Mouse (Mus musculus) hindbrain, postnatal 0 days (tissue): ENCODE measurements around the gene Ddx43. TPM values are rescaled to one million over a fixed set of nuclear protein-coding genes. Genes with fewer than 3 reads are reported as not detected.
"Not testable (repeated sequence)": the region's sequence is repeated elsewhere in the genome, so short reads cannot be mapped to it uniquely, and the experiment has no call there.

ENCODE experiments used
- ATAC-seq: fragments of 200-750 bp; cut with Nextera tagmentation; 2 replicates; pipeline ENCODE4 v1.8.0; 2017; ENCODE audit warnings: mild to moderate bottlenecking, moderate TSS enrichment, moderate library complexity
- DNase-seq: peaks from one replicate; pipeline ENCODE4 v3.0.0-alpha.2; 2015; ENCODE audit warnings: low spot score
- H3K27ac ChIP-seq: fragments of 300-500 bp; sonication (generic); 2 replicates; pipeline ENCODE4 v1.5.1; 2014; ENCODE audit warnings: mild to moderate bottlenecking
- H3K27me3 ChIP-seq: fragments of 300-500 bp; sonication (generic); 2 replicates; pipeline ENCODE4 v1.6.1; 2014; ENCODE audit warnings: low read length, mixed read lengths; ENCODE audit not compliant: insufficient read depth
- H3K36me3 ChIP-seq: fragments of 300-500 bp; sonication (generic); 2 replicates; pipeline ENCODE4 v1.6.1; 2014; ENCODE audit warnings: low read length, mixed read lengths; ENCODE audit not compliant: insufficient read depth
- H3K4me1 ChIP-seq: fragments of 300-500 bp; sonication (generic); 2 replicates; pipeline ENCODE4 v1.6.1; 2014; ENCODE audit warnings: antibody characterized with exemption, low read length, mixed read lengths; ENCODE audit not compliant: insufficient read depth
- H3K4me2 ChIP-seq: fragments of 300-500 bp; sonication (generic); 2 replicates; pipeline ENCODE4 v1.6.1; 2014; ENCODE audit warnings: low read depth, mild to moderate bottlenecking, low read length, moderate library complexity, mixed read lengths
- H3K4me3 ChIP-seq: fragments of 300-500 bp; sonication (generic); 2 replicates; pipeline ENCODE4 v1.5.1; 2014; ENCODE audit warnings: low read length
- H3K9ac ChIP-seq: fragments of 300-500 bp; sonication (generic); replicated peaks from 2 replicates; pipeline ENCODE4 v1.6.1; 2014; ENCODE audit warnings: mild to moderate bottlenecking, low read length, moderate library complexity, mixed read lengths
- H3K9me3 ChIP-seq: fragments of 300-500 bp; sonication (generic); 2 replicates; pipeline ENCODE4 v1.6.1; 2016; ENCODE audit warnings: low read length, mixed read lengths
- CTCF ChIP-seq: IDR thresholded peaks from 2 replicates; pipeline ENCODE4 v1.5.1; 2016; ENCODE audit warnings: antibody characterized with exemption, control low read depth, low read depth
- WGBS: fragments of 180-500 bp; shearing (Covaris S2); extraction: QIAGEN DNeasy Blood & Tissue Kit; methylation state at CpG from one replicate; pipeline ENCODE4 v1.1.7; 2014; 5-methylcytosine and 5-hydroxymethylcytosine counted together
- polyA plus RNA-seq: library from polyadenylated mRNA; unstranded; fragments of >200 nt; fragmentation: Nextera tagmentation; extraction: Ambion mirVana; gene quantifications from 2 replicates; pipeline ENCODE4 v1.2.1, GENCODE M21; 2015
- total RNA-seq: library from RNA; depleted of rRNA; stranded (reverse); fragments of >200 nt; gene quantifications from 2 replicates; pipeline ENCODE4 v1.2.3, GENCODE M21; 2014

Ddx43 gene
- total and polyA plus RNA-seq, 2 experiments from 2014 or later, result 0.38 TPM; not detected in 1

DNA sequence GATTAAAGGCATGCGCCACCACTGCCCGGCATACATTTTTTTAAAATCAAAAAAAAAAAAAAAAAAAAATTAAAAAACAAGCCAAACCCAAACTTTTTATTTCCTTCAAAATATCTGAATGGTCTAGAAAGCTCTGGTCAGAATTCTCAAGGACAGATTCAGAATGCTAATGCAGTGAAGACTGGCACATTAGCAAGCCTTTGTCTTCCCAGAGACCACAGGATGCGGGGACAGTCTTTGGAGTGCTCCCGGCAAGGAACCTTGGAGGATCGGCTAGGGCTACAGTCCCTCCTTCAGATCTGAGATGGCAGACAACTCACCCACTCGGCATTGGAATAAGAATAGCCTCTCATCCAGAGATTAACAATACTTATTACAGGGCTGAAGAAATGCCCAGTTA lies 30.9 kb upstream of the Ddx43 start:
- H3K27me3 ChIP-seq, result no peaks in the 10 kb centered on the region
- WGBS, result 87% methylated on average over 6 of the region's 6 CpGs
- H3K4me1 ChIP-seq, result no peaks in the 10 kb centered on the region
- no peak overlapping the region for H3K4me3 ChIP-seq
- H3K4me2 ChIP-seq, result no peak overlapping the region
- no peak for ATAC-seq
- no peak overlapping the region for H3K27ac ChIP-seq
- DNase-seq, result no peak
- TF ChIP-seq CTCF, result no peak
- H3K36me3 ChIP-seq, result no peaks in the 10 kb centered on the region
- H3K9me3 ChIP-seq, result no peaks in the 10 kb centered on the region
- no peak overlapping the region for H3K9ac ChIP-seq

DNA sequence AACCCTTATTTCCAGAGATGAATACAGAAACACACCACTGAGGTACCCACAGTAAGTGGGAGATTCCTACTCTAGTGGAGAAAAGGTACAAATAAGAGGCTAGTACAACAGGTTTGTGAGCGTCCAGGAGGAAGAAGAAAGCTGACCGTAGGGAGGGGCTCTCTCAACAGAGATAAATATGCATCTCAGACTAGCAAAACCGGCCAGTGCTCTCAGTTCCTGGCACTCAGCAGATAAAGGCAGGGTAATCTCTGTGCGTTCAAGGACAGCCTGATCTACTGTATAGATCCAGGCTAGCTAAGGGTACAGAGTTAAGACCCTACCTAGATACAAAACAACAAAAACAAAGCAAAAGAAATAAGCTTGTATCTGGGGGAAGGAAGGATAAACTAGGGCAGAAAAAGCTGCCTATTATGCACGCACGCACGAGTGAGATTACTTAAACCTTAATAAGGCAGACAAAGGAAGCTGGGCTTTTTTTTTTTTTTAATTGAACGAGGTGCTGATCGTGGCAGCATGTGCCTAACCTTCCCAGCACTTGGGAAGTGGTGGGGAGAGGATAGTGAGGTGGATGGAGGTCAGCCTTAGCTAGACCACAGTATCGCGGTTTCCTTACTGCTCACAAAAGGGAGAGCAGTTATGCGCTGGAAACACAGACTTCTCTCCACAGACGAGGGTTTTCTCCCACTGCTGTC lies 29.6 kb upstream of the Ddx43 start:
- ATAC-seq (no peak), DNase-seq (no peak)
- no peak for TF ChIP-seq CTCF
- Histone ChIP-seq H3K27me3 (no peaks in the 10 kb centered on the region), H3K9ac (no peak overlapping the region), H3K36me3 (no peaks in the 10 kb centered on the region), H3K4me3 (no peak overlapping the region), H3K27ac (no peak overlapping the region), H3K4me1 (no peaks in the 10 kb centered on the region), H3K9me3 (no peaks in the 10 kb centered on the region), H3K4me2 (no peak overlapping the region)
- WGBS, result 81% methylated on average over 13 of the region's 13 CpGs

DNA sequence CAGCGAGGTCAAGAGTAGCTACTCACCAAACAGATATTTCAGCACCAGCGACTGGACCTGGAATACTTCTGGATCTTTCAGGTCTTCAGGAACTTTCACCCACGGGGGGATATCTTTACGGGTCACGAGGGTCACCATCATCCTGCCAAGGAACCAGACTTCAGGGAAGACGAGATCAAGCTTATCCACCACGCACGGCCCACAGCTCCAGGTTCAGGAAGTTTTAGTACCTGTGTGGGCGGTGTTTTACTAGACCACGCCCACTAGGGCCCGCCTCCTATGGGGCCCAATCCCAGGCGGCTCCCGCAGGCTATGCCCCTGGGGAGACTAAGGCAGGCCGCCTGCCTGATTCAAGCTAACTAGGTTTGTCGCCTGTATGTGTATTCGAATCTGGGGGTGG lies 27.6 kb upstream of the Ddx43 start, which contains the start of gene Dppa5a:
TSS of gene Dppa5a (minus strand) at position 219 of the 400 bp plus-strand sequence.
- not testable (repeated sequence) for H3K27me3 ChIP-seq, H3K27ac ChIP-seq, H3K9me3 ChIP-seq, H3K4me1 ChIP-seq, H3K4me2 ChIP-seq, H3K9ac ChIP-seq, H3K4me3 ChIP-seq, ATAC-seq, DNase-seq, H3K36me3 ChIP-seq
- WGBS, result 93% methylated on average over 16 of the region's 16 CpGs

DNA sequence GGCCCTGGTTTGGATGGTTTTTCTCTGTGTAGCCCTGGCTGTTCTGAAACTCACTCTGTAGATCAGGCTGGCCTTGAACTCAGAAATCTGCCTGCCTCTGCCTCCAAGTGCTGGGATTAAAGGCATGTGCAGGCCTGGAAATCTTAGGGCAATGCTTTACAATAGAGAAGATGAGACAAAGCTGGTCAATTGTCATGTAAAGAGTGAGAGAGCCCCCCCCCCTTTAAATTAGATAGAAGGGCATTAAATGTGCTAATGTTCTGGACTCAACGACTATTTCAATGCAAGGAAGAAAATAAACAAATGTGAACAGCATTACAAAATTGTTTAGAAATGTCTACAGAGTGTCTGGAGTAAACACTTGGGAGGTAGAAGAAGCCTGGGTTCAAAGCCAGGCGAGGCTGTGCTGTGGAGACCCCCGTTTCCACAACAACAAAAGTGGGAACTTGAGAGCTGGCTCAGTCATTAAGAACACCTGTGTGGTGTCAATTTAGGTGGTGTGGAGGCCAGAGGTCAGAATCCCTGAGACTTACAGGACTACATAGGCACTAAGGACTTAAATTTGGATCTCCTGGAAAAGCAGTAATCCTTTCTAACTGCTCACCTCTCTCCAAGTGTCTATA lies 26.8 kb upstream of the Ddx43 start:
- DNase-seq, result no peak
- no peak overlapping the region for H3K4me3 ChIP-seq
- 82% methylated on average over 3 of the region's 3 CpGs for WGBS
- H3K4me2 ChIP-seq, result no peak overlapping the region
- ATAC-seq, result no peak
- no peaks in the 10 kb centered on the region for H3K36me3 ChIP-seq
- H3K27ac ChIP-seq, result no peak overlapping the region
- H3K4me1 ChIP-seq, result no peaks in the 10 kb centered on the region
- H3K9ac ChIP-seq, result no peak overlapping the region
- no peaks in the 10 kb centered on the region for H3K9me3 ChIP-seq
- no peak for TF ChIP-seq CTCF
- H3K27me3 ChIP-seq, result no peaks in the 10 kb centered on the region

DNA sequence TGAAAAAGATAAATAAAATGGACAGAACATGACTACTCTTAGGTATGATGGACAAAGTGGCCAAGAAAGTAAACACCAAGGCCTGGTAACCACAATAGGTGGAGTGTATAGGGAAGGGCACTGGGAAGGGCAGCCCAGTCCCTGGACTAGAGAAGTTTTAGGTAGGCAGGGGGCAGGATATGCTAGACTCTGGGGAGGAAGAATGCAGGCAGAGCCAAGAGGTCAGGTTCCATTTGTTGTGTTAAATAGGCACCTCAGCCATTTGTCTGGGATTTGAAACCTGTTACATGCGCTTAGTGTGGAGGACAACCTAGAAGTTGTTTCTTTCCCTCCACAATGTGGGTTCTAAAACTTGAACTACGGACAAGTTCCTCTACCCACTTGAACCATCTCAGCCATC lies 26.2 kb upstream of the Ddx43 start:
- no peak for TF ChIP-seq CTCF
- H3K4me2 ChIP-seq, result no peak overlapping the region
- no peaks in the 10 kb centered on the region for H3K9me3 ChIP-seq
- no peaks in the 10 kb centered on the region for H3K27me3 ChIP-seq
- DNase-seq (no peak), ATAC-seq (no peak)
- H3K4me3 ChIP-seq, result no peak overlapping the region
- H3K9ac ChIP-seq, result no peak overlapping the region
- WGBS, result 94% methylated on average over 2 of the region's 2 CpGs
- no peaks in the 10 kb centered on the region for H3K36me3 ChIP-seq
- no peak overlapping the region for H3K27ac ChIP-seq
- H3K4me1 ChIP-seq, result no peaks in the 10 kb centered on the region

DNA sequence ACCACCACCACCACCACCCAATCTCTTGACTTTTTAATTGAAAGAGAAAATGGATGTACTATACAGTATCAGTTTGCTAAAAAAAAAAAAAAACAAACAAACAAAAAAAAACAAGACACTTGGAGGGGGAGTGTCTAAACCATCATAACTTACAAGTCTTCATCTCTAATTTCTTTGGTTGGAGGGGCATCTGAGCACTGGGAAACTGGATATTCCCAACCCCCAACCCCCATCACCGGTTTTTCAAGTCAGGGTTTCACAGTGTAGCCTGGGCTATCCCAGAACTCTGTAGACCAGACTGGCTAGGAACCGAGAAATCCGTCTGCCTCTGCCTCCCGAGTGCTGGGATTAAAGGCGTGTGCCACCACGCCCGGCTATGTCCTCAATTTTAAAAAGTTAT lies 25.8 kb upstream of the Ddx43 start:
- no peaks in the 10 kb centered on the region for H3K4me1 ChIP-seq
- 90% methylated on average over 7 of the region's 7 CpGs for WGBS
- no peaks in the 10 kb centered on the region for H3K27me3 ChIP-seq
- H3K27ac ChIP-seq, result no peak overlapping the region
- ATAC-seq (no peak), DNase-seq (no peak)
- no peak overlapping the region for H3K4me2 ChIP-seq
- no peak overlapping the region for H3K9ac ChIP-seq
- no peaks in the 10 kb centered on the region for H3K36me3 ChIP-seq
- no peak for TF ChIP-seq CTCF
- no peak overlapping the region for H3K4me3 ChIP-seq
- no peaks in the 10 kb centered on the region for H3K9me3 ChIP-seq

DNA sequence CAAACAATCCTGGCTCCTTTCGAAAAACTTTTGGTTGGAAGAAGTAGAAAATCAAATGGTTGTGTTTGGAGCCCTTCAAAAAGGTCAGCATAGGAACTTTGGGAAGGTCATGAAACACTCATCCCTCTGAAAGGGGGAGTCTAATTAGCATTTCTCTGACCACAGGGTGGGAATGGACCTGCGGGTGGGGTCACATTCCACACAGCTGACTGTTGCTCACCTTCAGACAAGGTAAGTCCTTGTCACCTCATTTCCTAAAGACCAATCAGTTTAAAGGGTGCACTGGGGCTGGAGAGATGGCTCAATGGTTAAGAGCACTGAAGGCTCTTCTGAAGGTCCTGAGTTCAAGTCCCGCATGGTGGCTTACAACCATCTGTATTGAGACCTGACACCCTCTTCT lies 24.1 kb upstream of the Ddx43 start:
- Histone ChIP-seq H3K9ac (no peak overlapping the region), H3K4me1 (no peaks in the 10 kb centered on the region), H3K27ac (no peak overlapping the region), H3K9me3 (no peaks in the 10 kb centered on the region), H3K4me2 (no peak overlapping the region), H3K36me3 (no peaks in the 10 kb centered on the region), H3K4me3 (no peak overlapping the region), H3K27me3 (no peaks in the 10 kb centered on the region)
- WGBS, result 94% methylated on average over 3 of the region's 3 CpGs
- DNase-seq, result no peak
- ATAC-seq, result no peak
- TF ChIP-seq CTCF, result no peak
